Comparison of ENCODE assay signal across 26 mouse cellular contexts in genomic region chr5:18288694-18289093, GRCm38 (mm10).
DNase-seq lines count a peak whose midpoint lies in the region; ATAC-seq and TF ChIP-seq lines count a peak whose summit lies in the region.
"Had no signal": no experiment of that assay in that cellular context is flagged by ENCODE, and none has a peak within 500 bp of the region (broad histone marks: within the 10 kb centered on the region; RNA-seq: fewer than 3 reads in every experiment).

No protein-coding gene starts in this region.

- H3K36me3 ChIP-seq in forebrain, postnatal 0 days (ENCODE audit: insufficient read depth) = peaks cover 23% of the 10 kb centered on the region
- H3K36me3 ChIP-seq: embryonic facial prominence, embryonic 12.5 days; G1E had no signal

- H3K4me1 ChIP-seq in cerebellum, adult 2 months (ENCODE audit: control insufficient read depth, insufficient read depth, low read length) = peaks cover 4% of the 10 kb centered on the region; the same call in 1 of the 2 replicates
- no peaks in the 10 kb centered on the region for H3K4me1 ChIP-seq in forebrain, postnatal 0 days (ENCODE audit: insufficient read depth)
- H3K4me1 ChIP-seq: embryonic facial prominence, embryonic 12.5 days; hindbrain, embryonic 10.5 days; limb, embryonic 15.5 days had no signal

- H3K27ac ChIP-seq in cerebellum, adult 2 months (ENCODE audit: insufficient read depth, low read length) = no peak overlapping the region
- no peak overlapping the region for H3K27ac ChIP-seq in forebrain, postnatal 0 days (ENCODE audit: low read depth, low read length)
- H3K27ac ChIP-seq: embryonic facial prominence, embryonic 12.5 days; hindbrain, embryonic 10.5 days; layer of hippocampus, adult 2 months; limb, embryonic 15.5 days; liver, embryonic 14.5 days; midbrain, embryonic 13.5 days had no signal

- H3K4me3 ChIP-seq in cerebellum, adult 2 months (replicated peaks; ENCODE audit: insufficient read depth, low read depth, low read length) = no peak overlapping the region
- no peak overlapping the region for H3K4me3 ChIP-seq in forebrain, postnatal 0 days (ENCODE audit: low read depth, low read length)
- H3K4me3 ChIP-seq: embryonic facial prominence, embryonic 12.5 days; hindbrain, embryonic 10.5 days; layer of hippocampus, adult 2 months; limb, embryonic 15.5 days; midbrain, embryonic 13.5 days had no signal

- DNase-seq in frontal cortex, postnatal 36 days (ENCODE audit: low spot score in 2 of 2) = no peak
- DNase-seq in cerebellum, adult 2 months = peak; percentile 33 to 53
- DNase-seq in cerebellum, postnatal 14 days = peak; percentile 14 to 54
- peak; percentile 12 for DNase-seq in forebrain, postnatal 0 days
- no peak for DNase-seq in thymus, postnatal 36 days
- DNase-seq in adrenal gland, postnatal 14 days = no peak
- DNase-seq: B cell, adult 2 months; gastrocnemius, postnatal 10 days; kidney, postnatal 25 days; lung, embryonic 14.5 days; right cerebral cortex, postnatal 14 days; spleen, adult 18-20 months; thymus, postnatal 14 days had no signal

- TF ChIP-seq CTCF in cerebellum, adult 2 months (IDR thresholded peaks at IDR 0.05; ENCODE audit: borderline replicate concordance, insufficient read depth, low read depth, low read length) = no peak
- no peak for TF ChIP-seq CTCF in forebrain, postnatal 0 days (IDR thresholded peaks at IDR 0.05; ENCODE audit: low read depth)

- no peak overlapping the region for H3K9ac ChIP-seq in forebrain, postnatal 0 days
- H3K9ac ChIP-seq: embryonic facial prominence, embryonic 12.5 days; limb, embryonic 15.5 days; liver, embryonic 14.5 days; lung, embryonic 14.5 days; midbrain, embryonic 13.5 days had no signal

- 20% methylated on average over 7 of the region's 7 CpGs for WGBS in cerebellum, adult 2 months
- 38% methylated on average over 7 of the region's 7 CpGs for WGBS in forebrain, postnatal 0 days

- no peaks in the 10 kb centered on the region for H3K27me3 ChIP-seq in cerebellum, adult 2 months (ENCODE audit: control insufficient read depth, insufficient read depth, low read length)
- no peaks in the 10 kb centered on the region for H3K27me3 ChIP-seq in forebrain, postnatal 0 days (ENCODE audit: insufficient read depth, low read length)
- H3K27me3 ChIP-seq: CH12.LX; embryonic facial prominence, embryonic 12.5 days; limb, embryonic 15.5 days; midbrain, embryonic 13.5 days; Patski had no signal

- H3K9me3 ChIP-seq in forebrain, postnatal 0 days (ENCODE audit: low read length) = no peaks in the 10 kb centered on the region
- H3K9me3 ChIP-seq: G1E; hindbrain, embryonic 10.5 days; limb, embryonic 15.5 days had no signal

- no peak for TF ChIP-seq POLR2A in cerebellum, adult 2 months (IDR thresholded peaks at IDR 0.05; ENCODE audit: borderline replicate concordance, insufficient read depth, low read length)

- H3K4me2 ChIP-seq in forebrain, postnatal 0 days (ENCODE audit: low read depth) = no peak overlapping the region
- H3K4me2 ChIP-seq: embryonic facial prominence, embryonic 12.5 days; heart, embryonic 11.5 days; limb, embryonic 15.5 days; lung, embryonic 14.5 days; midbrain, embryonic 13.5 days had no signal

- 0 out of 2 replicates have a peak, but pooled peaks have one; percentile 17 for ATAC-seq in frontal cortex, adult (ENCODE audit: low TSS enrichment)
- no peak for ATAC-seq in forebrain, postnatal 0 days
- ATAC-seq: hindbrain, embryonic 16.5 days; intestine, embryonic 16.5 days; midbrain, embryonic 13.5 days had no signal

Comparison
In these comparisons a context has a peak if more than half of its experiments do, and no peak if none do; other contexts are left out.
1. DNase-seq: peak in cerebellum, adult 2 months (2 of 2), cerebellum, postnatal 14 days (2 of 2) and forebrain, postnatal 0 days (single experiment); none in frontal cortex, postnatal 36 days (0 of 2), thymus, postnatal 36 days (0 of 2) and adrenal gland, postnatal 14 days (single experiment).